Mouse (Mus musculus): ENCODE data around the gene 6030408B16Rik. TPM values are rescaled to one million over a fixed set of nuclear protein-coding genes. Genes with fewer than 3 reads are reported as not detected.

6030408B16Rik gene
- total RNA-seq, 2 experiments from 2014 or later, result 0.56 TPM; not detected in 1

GRCm38 (mm10) chr15:101266132-101266963 is 26.7 kb upstream of the 6030408B16Rik start:
- intact Hi-C loops (cut with DNase I), result no loop called here
- DNase-seq, result peak; percentile 76

GRCm38 (mm10) chr15:101267053-101268032 is 25.7 kb upstream of the 6030408B16Rik start:
- intact Hi-C loops (cut with DNase I), result no loop called here
- no peak for DNase-seq

GRCm38 (mm10) chr15:101270101-101270820 is 22.8 kb upstream of the 6030408B16Rik start:
- intact Hi-C loops (cut with DNase I), result no loop called here

GRCm38 (mm10) chr15:101271107-101271506 is 21.9 kb upstream of the 6030408B16Rik start:
- intact Hi-C loops (cut with DNase I), result no loop called here
- DNase-seq, result no peak

More at GRCm38 (mm10) chr15:101270101-101270820, 22.8 kb upstream of the 6030408B16Rik start:
- no peak for DNase-seq

GRCm38 (mm10) chr15:101271513-101271912 is 21.5 kb upstream of the 6030408B16Rik start:
- intact Hi-C loops (cut with DNase I), result no loop called here
- DNase-seq, result no peak

- DNase-seq, result no peak
- intact Hi-C loops (cut with DNase I), result no loop called here
Measured at GRCm38 (mm10) chr15:101274380-101274779, 18.6 kb upstream of the 6030408B16Rik start.

- peak; percentile 35 for DNase-seq
- intact Hi-C loops (cut with DNase I), result no loop called here
Measured at GRCm38 (mm10) chr15:101277351-101277899, 15.6 kb upstream of the 6030408B16Rik start.

- intact Hi-C loops (cut with DNase I), result no loop called here
- DNase-seq, result no peak
Measured at GRCm38 (mm10) chr15:101278589-101278988, 14.4 kb upstream of the 6030408B16Rik start.

- no peak for DNase-seq
- intact Hi-C loops (cut with DNase I), result no loop called here
Measured at GRCm38 (mm10) chr15:101279430-101279999, 13.5 kb upstream of the 6030408B16Rik start.

GRCm38 (mm10) chr15:101282471-101282870 is 10.5 kb upstream of the 6030408B16Rik start:
- intact Hi-C loops (cut with DNase I), result no loop called here
- DNase-seq, result no peak

GRCm38 (mm10) chr15:101283183-101283910 is 9.7 kb upstream of the 6030408B16Rik start:
- intact Hi-C loops (cut with DNase I), result loop anchor here (1.0 kb wide), 1 partner anchor 43 kb away; no protein-coding TSS in a partner anchor
- peak; percentile 43 for DNase-seq

GRCm38 (mm10) chr15:101283911-101284750 is 8.9 kb upstream of the 6030408B16Rik start, which contains the start of gene Atg101:
TSS of gene Atg101 (plus strand) at chr15:101284272.
- peak; percentile 92 for DNase-seq
- intact Hi-C loops (cut with DNase I), result loop anchor here (1.0 kb wide), 1 partner anchor 44 kb away; no protein-coding TSS in a partner anchor

- intact Hi-C loops (cut with DNase I), result no loop called here
- no peak for DNase-seq
Measured at GRCm38 (mm10) chr15:101286129-101286770, 6.8 kb upstream of the 6030408B16Rik start.

GRCm38 (mm10) chr15:101287361-101287760 is 5.7 kb upstream of the 6030408B16Rik start:
- DNase-seq, result no peak
- intact Hi-C loops (cut with DNase I), result no loop called here

GRCm38 (mm10) chr15:101290354-101290753 is 2.7 kb upstream of the 6030408B16Rik start:
- DNase-seq, result no peak
- intact Hi-C loops (cut with DNase I), result no loop called here

GRCm38 (mm10) chr15:101292012-101292411 is 1.0 kb upstream of the 6030408B16Rik start:
- intact Hi-C loops (cut with DNase I), result no loop called here
- DNase-seq, result no peak

- DNase-seq, result no peak
- intact Hi-C loops (cut with DNase I), result no loop called here
Measured at GRCm38 (mm10) chr15:101294028-101294894, 1.2 kb downstream of the 6030408B16Rik start.
